Mouse (Mus musculus): ENCODE results near the gene Zbp1. TPM values are rescaled to one million over a fixed set of nuclear protein-coding genes. Genes with fewer than 3 reads are reported as not detected.
A peak's percentile ranks its signal among the peaks of the same experiment; 100 is the strongest.

Zbp1 gene
- polyA plus RNA-seq, 1 experiment from 2014 or later, result 0.23 TPM

- H3K9me3 ChIP-seq, result no peaks in the 10 kb centered on the region
- no peak overlapping the region for H3K4me3 ChIP-seq
- H3K27me3 ChIP-seq, result 0 out of 2 replicates have a peak, but pooled peaks cover 3% of the 10 kb centered on the region
- peaks cover 33% of the 10 kb centered on the region for H3K4me1 ChIP-seq
- 87% methylated on average over 5 of the region's 5 CpGs for WGBS
- no peak overlapping the region for H3K9ac ChIP-seq (replicated peaks)
- H3K27ac ChIP-seq (replicated peaks), result no peak overlapping the region
- H3K4me2 ChIP-seq (replicated peaks), result no peak overlapping the region
- no peaks in the 10 kb centered on the region for H3K36me3 ChIP-seq
- ATAC-seq (replicated peaks), result no peak
These were observed 46.8 kb downstream of the Zbp1 start for GRCm38 (mm10) chr2:173171956-173172355.

GRCm38 (mm10) chr2:173171470-173171869 lies 47.3 kb downstream of the Zbp1 start:
- 4% methylated on average over 30 of the region's 30 CpGs for WGBS
- Histone ChIP-seq H3K27ac (replicated peaks) (no peak overlapping the region), H3K9ac (replicated peaks) (peak overlapping the region; percentile 22; the same call in 1 of the 2 replicates), H3K36me3 (no peaks in the 10 kb centered on the region), H3K4me3 (peak overlapping the region; percentile 25), H3K9me3 (no peaks in the 10 kb centered on the region), H3K4me2 (replicated peaks) (peak overlapping the region; percentile 41), H3K4me1 (peaks cover 33% of the 10 kb centered on the region), H3K27me3 (0 out of 2 replicates have a peak, but pooled peaks cover 3% of the 10 kb centered on the region)
- ATAC-seq (replicated peaks), result no peak

DNA sequence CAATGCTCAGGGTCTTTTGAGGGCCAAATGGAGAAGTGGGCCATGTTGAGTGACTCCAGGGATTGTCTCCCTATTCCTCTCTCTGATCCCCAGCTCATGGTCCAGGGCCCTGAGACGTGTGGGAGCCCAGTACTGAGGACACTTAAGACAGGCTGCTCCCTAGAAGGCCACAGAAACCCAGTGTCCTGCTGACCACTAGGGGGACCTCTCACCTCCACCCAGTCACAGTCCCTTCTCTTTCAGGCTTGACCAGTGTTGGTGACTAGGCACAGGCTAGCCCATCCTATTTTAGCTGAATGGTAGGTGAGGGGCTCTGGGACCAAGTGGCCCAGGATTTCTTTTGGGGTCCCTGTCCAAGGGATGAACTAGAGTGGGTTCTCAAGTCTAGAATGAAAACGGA lies 48.0 kb downstream of the Zbp1 start:
- 60% methylated on average over 2 of the region's 2 CpGs for WGBS
- Histone ChIP-seq H3K27me3 (0 out of 2 replicates have a peak, but pooled peaks cover 3% of the 10 kb centered on the region), H3K4me3 (no peak overlapping the region), H3K27ac (replicated peaks) (no peak overlapping the region), H3K4me2 (replicated peaks) (no peak overlapping the region), H3K4me1 (peaks cover 33% of the 10 kb centered on the region), H3K9me3 (no peaks in the 10 kb centered on the region), H3K36me3 (no peaks in the 10 kb centered on the region), H3K9ac (replicated peaks) (no peak overlapping the region)
- no peak for ATAC-seq (replicated peaks)

DNA sequence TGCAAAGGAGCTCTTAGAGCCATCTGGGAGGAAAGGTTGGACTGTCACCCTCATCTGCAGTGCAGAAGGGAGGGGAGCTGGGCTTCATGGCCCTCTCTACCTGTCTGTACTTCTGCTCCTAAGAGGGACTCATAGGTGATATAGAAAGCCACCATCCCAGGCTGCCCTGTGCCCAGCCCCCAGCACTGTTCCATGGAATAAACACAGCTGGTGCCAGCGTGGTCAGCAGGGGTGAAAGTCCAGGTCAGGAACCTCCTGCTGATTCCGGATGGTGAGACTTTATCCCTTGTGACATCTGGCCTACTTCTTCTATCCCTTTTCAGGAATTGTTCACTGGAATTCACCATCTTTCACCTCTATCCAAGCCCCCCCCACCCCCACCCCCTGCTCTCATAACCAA lies 48.6 kb downstream of the Zbp1 start:
- H3K4me2 ChIP-seq (replicated peaks), result no peak overlapping the region
- ATAC-seq (replicated peaks), result no peak
- no peak overlapping the region for H3K27ac ChIP-seq (replicated peaks)
- 0 out of 2 replicates have a peak, but pooled peaks cover 3% of the 10 kb centered on the region for H3K27me3 ChIP-seq
- H3K4me3 ChIP-seq, result no peak overlapping the region
- H3K4me1 ChIP-seq, result peaks cover 33% of the 10 kb centered on the region
- no peaks in the 10 kb centered on the region for H3K36me3 ChIP-seq
- WGBS, result 85% methylated on average over 2 of the region's 2 CpGs
- H3K9me3 ChIP-seq, result no peaks in the 10 kb centered on the region
- no peak overlapping the region for H3K9ac ChIP-seq (replicated peaks)

- Histone ChIP-seq H3K4me2 (replicated peaks) (no peak overlapping the region), H3K4me1 (peaks cover 22% of the 10 kb centered on the region), H3K36me3 (no peaks in the 10 kb centered on the region), H3K27ac (replicated peaks) (no peak overlapping the region), H3K27me3 (0 out of 2 replicates have a peak, but pooled peaks cover 3% of the 10 kb centered on the region), H3K9ac (replicated peaks) (no peak overlapping the region), H3K4me3 (no peak overlapping the region), H3K9me3 (no peaks in the 10 kb centered on the region)
- 63% methylated on average over 5 of the region's 5 CpGs for WGBS
- no peak for ATAC-seq (replicated peaks)
These were observed 50.3 kb downstream of the Zbp1 start for GRCm38 (mm10) chr2:173168411-173168851.

DNA sequence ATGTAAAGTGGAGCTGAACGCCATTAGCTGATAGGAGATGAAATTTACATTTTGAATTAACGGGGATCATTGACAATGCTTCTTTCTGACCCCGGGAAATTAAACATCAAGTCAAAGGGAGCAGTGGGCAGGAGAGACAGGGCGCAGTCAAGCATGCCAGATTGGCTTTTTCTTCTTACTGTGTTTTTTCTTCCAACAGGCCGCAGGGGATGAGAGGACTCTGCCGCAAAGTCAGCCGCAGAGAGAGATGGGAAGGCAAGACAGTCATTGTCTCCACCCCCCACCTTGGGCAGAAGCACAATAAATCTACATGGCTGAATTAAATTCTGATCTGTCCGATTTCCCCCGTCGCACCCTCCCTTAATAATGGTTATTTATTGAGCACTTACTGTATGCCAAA lies 53.4 kb downstream of the Zbp1 start:
- Histone ChIP-seq H3K27me3 (no peaks in the 10 kb centered on the region), H3K9ac (replicated peaks) (no peak overlapping the region), H3K9me3 (no peaks in the 10 kb centered on the region), H3K36me3 (no peaks in the 10 kb centered on the region), H3K4me3 (no peak overlapping the region), H3K4me2 (replicated peaks) (no peak overlapping the region), H3K27ac (replicated peaks) (no peak overlapping the region), H3K4me1 (no peaks in the 10 kb centered on the region)
- ATAC-seq (replicated peaks), result no peak
- WGBS, result 85% methylated on average over 10 of the region's 10 CpGs

DNA sequence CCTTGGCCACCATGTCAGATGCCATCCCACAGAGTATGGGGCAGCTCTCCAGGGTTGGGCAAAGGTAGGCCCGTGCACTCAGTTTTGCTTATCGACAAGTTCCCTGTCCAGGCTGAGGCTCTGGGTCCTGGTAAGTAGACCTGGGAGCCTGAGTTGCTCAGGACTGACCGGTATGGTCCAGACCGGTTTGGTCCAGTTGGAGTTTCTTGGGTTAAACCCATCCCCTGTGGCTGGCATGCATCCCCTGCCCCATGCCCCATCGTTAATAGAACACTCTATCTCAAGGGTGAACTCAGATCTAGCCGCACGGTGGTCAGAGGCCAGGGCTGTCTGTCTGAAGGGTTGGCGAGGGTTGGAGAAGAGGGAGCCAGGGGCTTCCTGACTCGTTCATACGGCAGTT lies 53.8 kb downstream of the Zbp1 start:
- H3K4me2 ChIP-seq (replicated peaks), result no peak overlapping the region
- no peaks in the 10 kb centered on the region for H3K9me3 ChIP-seq
- H3K4me3 ChIP-seq, result no peak overlapping the region
- H3K4me1 ChIP-seq, result no peaks in the 10 kb centered on the region
- H3K36me3 ChIP-seq, result no peaks in the 10 kb centered on the region
- no peak overlapping the region for H3K27ac ChIP-seq (replicated peaks)
- no peaks in the 10 kb centered on the region for H3K27me3 ChIP-seq
- ATAC-seq (replicated peaks), result no peak
- H3K9ac ChIP-seq (replicated peaks), result no peak overlapping the region
- WGBS, result 86% methylated on average over 10 of the region's 10 CpGs

GRCm38 (mm10) chr2:173164358-173164757 lies 54.4 kb downstream of the Zbp1 start:
- Histone ChIP-seq H3K4me2 (replicated peaks) (no peak overlapping the region), H3K36me3 (no peaks in the 10 kb centered on the region), H3K27me3 (no peaks in the 10 kb centered on the region), H3K27ac (replicated peaks) (no peak overlapping the region), H3K9ac (replicated peaks) (no peak overlapping the region), H3K4me3 (no peak overlapping the region), H3K4me1 (no peaks in the 10 kb centered on the region; the same call in 1 of the 2 replicates), H3K9me3 (no peaks in the 10 kb centered on the region)
- WGBS, result 36% methylated on average over 2 of the region's 2 CpGs
- ATAC-seq (replicated peaks), result no peak

GRCm38 (mm10) chr2:173163380-173163779 lies 55.3 kb downstream of the Zbp1 start:
- Histone ChIP-seq H3K27ac (replicated peaks) (no peak overlapping the region), H3K36me3 (no peaks in the 10 kb centered on the region), H3K4me1 (no peaks in the 10 kb centered on the region; the same call in 1 of the 2 replicates), H3K4me3 (no peak overlapping the region), H3K9me3 (no peaks in the 10 kb centered on the region), H3K9ac (replicated peaks) (no peak overlapping the region), H3K27me3 (no peaks in the 10 kb centered on the region), H3K4me2 (replicated peaks) (no peak overlapping the region)
- WGBS, result 91% methylated on average over 8 of the region's 8 CpGs
- no peak for ATAC-seq (replicated peaks)

DNA sequence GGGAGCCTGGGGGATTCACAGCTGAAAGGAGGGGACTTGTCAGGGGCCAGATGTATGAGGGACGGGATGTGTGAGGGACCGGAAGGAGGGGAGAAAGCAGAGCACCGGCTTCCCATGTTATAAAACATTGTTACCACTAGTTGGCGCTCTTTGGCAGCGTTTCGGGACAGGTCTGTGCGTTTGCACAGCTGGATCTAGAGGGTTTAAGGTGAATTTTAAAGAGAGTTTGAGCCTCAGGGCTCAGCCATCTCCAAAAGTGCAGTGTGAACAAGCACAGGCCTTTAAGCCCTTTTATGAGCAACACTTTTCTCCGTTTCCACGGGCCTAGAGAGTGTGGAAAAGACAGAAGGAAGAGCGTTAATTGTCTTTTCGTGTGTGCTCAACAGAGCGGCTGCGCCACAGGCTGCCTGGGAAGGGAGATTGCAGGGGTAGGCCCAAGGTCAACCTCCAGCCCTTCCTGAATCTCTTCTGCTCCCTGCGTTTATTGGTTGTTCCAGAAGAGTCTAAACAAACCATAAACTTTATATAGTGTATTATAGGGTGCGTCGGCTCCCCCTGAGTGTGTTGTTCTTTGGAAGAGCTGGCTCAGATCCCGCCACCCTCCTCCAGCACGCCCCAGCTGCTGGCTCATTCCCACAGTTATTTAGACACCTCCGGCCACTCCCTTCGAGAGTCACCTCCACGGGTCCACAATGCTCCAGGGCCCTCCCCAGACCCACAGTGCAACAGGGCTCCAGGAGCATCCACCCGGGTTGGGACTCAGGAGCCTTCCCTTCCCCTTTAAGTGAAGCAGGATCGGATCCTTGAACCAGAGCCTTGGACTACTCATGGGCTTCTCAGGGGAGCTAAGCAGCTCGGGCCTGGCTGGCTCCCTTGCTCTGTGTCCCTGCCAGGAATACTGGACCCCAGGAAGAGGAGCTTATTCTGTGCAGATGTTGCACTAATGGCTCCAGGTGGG lies 59.1 kb downstream of the Zbp1 start:
- H3K27me3 ChIP-seq, result no peaks in the 10 kb centered on the region
- 0 out of 2 replicates have a peak, but pooled peaks have one; percentile 48 for ATAC-seq (replicated peaks)
- 57% methylated on average over 24 of the region's 24 CpGs for WGBS

DNA sequence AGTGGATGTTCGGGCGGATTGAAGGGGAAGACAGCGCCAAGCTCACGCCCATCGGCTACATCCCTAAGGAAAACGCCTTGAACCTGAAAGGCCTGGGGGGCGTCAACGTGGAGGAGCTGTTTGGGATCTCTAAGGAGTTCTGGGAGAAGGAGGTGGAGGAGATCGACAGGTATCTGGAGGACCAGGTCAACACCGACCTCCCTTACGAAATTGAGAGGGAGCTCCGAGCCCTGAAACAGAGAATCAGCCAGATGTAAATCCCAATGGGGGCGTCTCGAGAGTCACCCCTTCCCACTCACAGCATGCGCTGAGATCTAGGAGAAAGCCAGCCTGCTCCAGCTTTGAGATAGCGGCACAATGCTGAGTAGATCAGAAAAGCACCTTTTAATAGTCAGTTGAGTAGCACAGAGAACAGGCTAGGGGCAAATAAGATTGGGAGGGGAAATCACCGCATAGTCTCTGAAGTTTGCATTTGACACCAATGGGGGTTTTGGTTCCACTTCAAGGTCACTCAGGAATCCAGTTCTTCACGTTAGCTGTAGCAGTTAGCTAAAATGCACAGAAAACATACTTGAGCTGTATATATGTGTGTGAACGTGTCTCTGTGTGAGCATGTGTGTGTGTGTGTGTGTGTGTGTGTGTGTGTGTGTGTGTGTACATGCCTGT lies 60.2 kb downstream of the Zbp1 start:
- Histone ChIP-seq H3K4me3 (no peak overlapping the region), H3K9me3 (no peaks in the 10 kb centered on the region), H3K36me3 (no peaks in the 10 kb centered on the region), H3K4me1 (no peaks in the 10 kb centered on the region; the same call in 1 of the 2 replicates), H3K9ac (replicated peaks) (no peak overlapping the region), H3K27ac (replicated peaks) (no peak overlapping the region), H3K4me2 (replicated peaks) (no peak overlapping the region), H3K27me3 (no peaks in the 10 kb centered on the region)
- no peak for ATAC-seq (replicated peaks)
- WGBS, result 91% methylated on average over 19 of the region's 19 CpGs

More for the DNA sequence above, 59.1 kb downstream of the Zbp1 start:
- Histone ChIP-seq H3K4me1 (no peaks in the 10 kb centered on the region; the same call in 1 of the 2 replicates), H3K36me3 (no peaks in the 10 kb centered on the region), H3K4me2 (replicated peaks) (no peak overlapping the region), H3K9me3 (no peaks in the 10 kb centered on the region), H3K27ac (replicated peaks) (no peak overlapping the region), H3K4me3 (no peak overlapping the region), H3K9ac (replicated peaks) (no peak overlapping the region)

- WGBS, result 91% methylated on average over 4 of the region's 4 CpGs
These were observed 60.9 kb downstream of the Zbp1 start for GRCm38 (mm10) chr2:173157871-173158270.

More at GRCm38 (mm10) chr2:173157871-173158270, 60.9 kb downstream of the Zbp1 start:
- Histone ChIP-seq H3K9me3 (no peaks in the 10 kb centered on the region), H3K4me3 (no peak overlapping the region), H3K36me3 (no peaks in the 10 kb centered on the region), H3K9ac (replicated peaks) (no peak overlapping the region), H3K4me2 (replicated peaks) (no peak overlapping the region), H3K4me1 (no peaks in the 10 kb centered on the region; the same call in 1 of the 2 replicates), H3K27ac (replicated peaks) (no peak overlapping the region), H3K27me3 (no peaks in the 10 kb centered on the region)
- no peak for ATAC-seq (replicated peaks)
